Mouse (Mus musculus) heart, adult 8-10 months (tissue): ENCODE data around the gene Zer1. TPM values are rescaled to one million over a fixed set of nuclear protein-coding genes. Genes with fewer than 3 reads are reported as not detected.
"Not testable (repeated sequence)": the region's sequence is repeated elsewhere in the genome, so short reads cannot be mapped to it uniquely, and the experiment has no call there.

Experiments used
- DNase-seq: peaks from one replicate; pipeline ENCODE4 v3.0.0; 2022; ENCODE audit warnings: low spot score
- total RNA-seq, 4 experiments: library from RNA; stranded (reverse); gene quantifications; 2 replicates each; pipeline ENCODE4 v1.2.4; 2022

The Zer1 gene
- total RNA-seq, 4 experiments from 2014 or later: 24.9 to 27.6 (median 25.8) TPM

GRCm38 (mm10) chr2:30077502-30078348, 46.7 kb downstream of the Zer1 start, which contains the start of gene Pkn3:
Gene Pkn3 (plus strand): TSS chr2:30077684.
- peak; percentile 82 for DNase-seq

GRCm38 (mm10) chr2:30076959-30077358, 47.4 kb downstream of the Zer1 start:
- DNase-seq: no peak

GRCm38 (mm10) chr2:30076439-30076838, 47.9 kb downstream of the Zer1 start:
- no peak for DNase-seq

GRCm38 (mm10) chr2:30075625-30076024, 48.8 kb downstream of the Zer1 start:
- no peak for DNase-seq

- no peak for DNase-seq
Measured at GRCm38 (mm10) chr2:30073285-30073684, 51.1 kb downstream of the Zer1 start.

- DNase-seq: no peak
Measured at GRCm38 (mm10) chr2:30072875-30073274, 51.5 kb downstream of the Zer1 start.

- no peak for DNase-seq
Measured at GRCm38 (mm10) chr2:30067962-30068361, 56.4 kb downstream of the Zer1 start.

- DNase-seq: no peak
Measured at GRCm38 (mm10) chr2:30067031-30067888, 57.1 kb downstream of the Zer1 start.

GRCm38 (mm10) chr2:30066046-30066901, 58.1 kb downstream of the Zer1 start:
- peak; percentile 92 for DNase-seq

GRCm38 (mm10) chr2:30064298-30064697, 60.1 kb downstream of the Zer1 start:
- DNase-seq: no peak

GRCm38 (mm10) chr2:30063791-30064190, 60.6 kb downstream of the Zer1 start:
- DNase-seq: no peak

- DNase-seq: no peak
Measured at GRCm38 (mm10) chr2:30063235-30063634, 61.1 kb downstream of the Zer1 start.

- DNase-seq: peak; percentile 80
Measured at GRCm38 (mm10) chr2:30062249-30063093, 61.9 kb downstream of the Zer1 start.

GRCm38 (mm10) chr2:30061215-30062166, 62.9 kb downstream of the Zer1 start:
- peak; percentile 28 for DNase-seq

- no peak for DNase-seq
Measured at GRCm38 (mm10) chr2:30058418-30058817, 66.0 kb downstream of the Zer1 start.

GRCm38 (mm10) chr2:30057223-30057904, 67.0 kb downstream of the Zer1 start, which contains the start of gene Set:
Gene Set (plus strand): TSS chr2:30057378.
- no peak for DNase-seq

- DNase-seq: no peak
Measured at GRCm38 (mm10) chr2:30056736-30057135, 67.6 kb downstream of the Zer1 start.

GRCm38 (mm10) chr2:30055310-30055709, 69.1 kb downstream of the Zer1 start:
- not testable (repeated sequence) for DNase-seq
